Mouse (Mus musculus) stomach, embryonic 15.5 days (tissue): ENCODE results near the gene Trabd. TPM values are rescaled to one million over a fixed set of nuclear protein-coding genes. Genes with fewer than 3 reads are reported as not detected.

Experiments used
- ATAC-seq: fragments of 200-750 bp; cut with Nextera tagmentation; 2 replicates; pipeline ENCODE4 v1.8.0; 2017; ENCODE audit warnings: low read depth, moderate number of reproducible peaks, moderate TSS enrichment; ENCODE audit not compliant: insufficient read depth, low FRiP score
- H3K27ac ChIP-seq: fragments of 300-500 bp; sonication (generic); 2 replicates; pipeline ENCODE4 v1.5.1; 2015; ENCODE audit warnings: mild to moderate bottlenecking, inconsistent platforms
- H3K27me3 ChIP-seq: fragments of 300-500 bp; sonication (generic); replicated peaks from 2 replicates; pipeline ENCODE4 v1.6.1; 2015; ENCODE audit warnings: inconsistent platforms
- H3K36me3 ChIP-seq: fragments of 300-500 bp; sonication (generic); 2 replicates; pipeline ENCODE4 v1.6.1; 2015; ENCODE audit warnings: inconsistent platforms
- H3K4me1 ChIP-seq: fragments of 300-500 bp; sonication (generic); 2 replicates; pipeline ENCODE4 v1.6.1; 2015; ENCODE audit warnings: inconsistent platforms
- H3K4me2 ChIP-seq: fragments of 300-500 bp; sonication (generic); 2 replicates; pipeline ENCODE4 v1.6.1; 2015; ENCODE audit warnings: mild to moderate bottlenecking, inconsistent platforms
- H3K4me3 ChIP-seq: fragments of 300-500 bp; sonication (generic); replicated peaks from 2 replicates; pipeline ENCODE4 v1.5.1; 2015; ENCODE audit warnings: inconsistent platforms
- H3K9ac ChIP-seq: fragments of 300-500 bp; sonication (generic); 2 replicates; pipeline ENCODE4 v1.6.1; 2015; ENCODE audit warnings: inconsistent platforms
- H3K9me3 ChIP-seq: fragments of 300-500 bp; sonication (generic); 2 replicates; pipeline ENCODE4 v1.6.1; 2016; ENCODE audit warnings: inconsistent platforms
- WGBS: fragments of 180-500 bp; shearing (Covaris S2); methylation state at CpG from one replicate; pipeline ENCODE4 v1.1.7; 2015; 5-methylcytosine and 5-hydroxymethylcytosine counted together
- polyA plus RNA-seq: library from polyadenylated mRNA; unstranded; fragments of >200 nt; fragmentation: Nextera tagmentation; extraction: Ambion mirVana; gene quantifications from 2 replicates; pipeline ENCODE4 v1.2.1, GENCODE M21; 2015

The Trabd gene
- 57.1 and 60.0 TPM in 2 replicates for polyA plus RNA-seq

GRCm38 (mm10) chr15:89074613-89075477, at the start of gene Trabd:
Trabd (plus strand) TSS chr15:89075124.
- Histone ChIP-seq H3K9ac (peak within 1 kb of the TSS; percentile 91), H3K27ac (peak within 1 kb of the TSS; percentile 86), H3K4me1 (peaks cover 31% of the 10 kb centered on the region), H3K36me3 (no peaks in the 10 kb centered on the region), H3K4me2 (peak within 1 kb of the TSS; percentile 84), H3K27me3 (no peaks in the 10 kb centered on the region), H3K9me3 (no peaks in the 10 kb centered on the region), H3K4me3 (peak within 1 kb of the TSS; percentile 81)
- no peak; the same call in 1 of the 2 replicates for ATAC-seq
- WGBS = 25% methylated on average over 11 of the region's 11 CpGs

- Histone ChIP-seq H3K27me3 (no peaks in the 10 kb centered on the region), H3K36me3 (no peaks in the 10 kb centered on the region), H3K9me3 (no peaks in the 10 kb centered on the region), H3K27ac (no peak overlapping the region), H3K4me3 (no peak overlapping the region), H3K4me1 (no peaks in the 10 kb centered on the region), H3K9ac (no peak overlapping the region), H3K4me2 (no peak overlapping the region)
- ATAC-seq = no peak
- WGBS = 68% methylated on average over 5 of the region's 5 CpGs
Measured at GRCm38 (mm10) chr15:89044381-89044780, 30.5 kb upstream of the Trabd start.

DNA sequence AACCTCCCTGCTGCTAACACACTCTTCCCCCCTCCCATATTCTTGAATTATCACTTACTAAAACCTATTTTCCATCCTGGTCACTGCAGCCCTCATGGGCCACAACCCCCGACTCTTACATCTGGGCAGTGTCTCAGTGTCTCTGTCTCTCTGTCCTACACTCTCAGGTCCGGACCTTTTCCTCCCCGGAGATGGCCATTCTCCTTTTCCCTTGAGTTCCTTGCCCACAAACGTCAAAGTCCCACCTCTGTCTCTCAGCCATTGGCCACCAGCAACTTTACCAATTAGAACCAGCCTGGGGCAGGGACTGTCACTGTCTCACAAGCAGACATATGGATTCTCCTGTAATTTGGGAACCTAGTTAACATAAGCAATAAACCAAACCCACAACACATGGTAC, 28.6 kb upstream of the Trabd start:
- H3K27me3 ChIP-seq = no peaks in the 10 kb centered on the region
- no peaks in the 10 kb centered on the region for H3K9me3 ChIP-seq
- no peak overlapping the region for H3K4me3 ChIP-seq
- H3K4me1 ChIP-seq = no peaks in the 10 kb centered on the region
- H3K36me3 ChIP-seq = no peaks in the 10 kb centered on the region
- ATAC-seq = no peak
- no peak overlapping the region for H3K9ac ChIP-seq
- H3K27ac ChIP-seq = no peak overlapping the region
- 72% methylated on average over 4 of the region's 4 CpGs for WGBS
- H3K4me2 ChIP-seq = no peak overlapping the region

- Histone ChIP-seq H3K36me3 (no peaks in the 10 kb centered on the region), H3K27me3 (peaks cover 18% of the 10 kb centered on the region), H3K4me3 (no peak overlapping the region), H3K9ac (peak overlapping the region; percentile 2; the same call in 1 of the 2 replicates), H3K4me1 (no peaks in the 10 kb centered on the region), H3K9me3 (no peaks in the 10 kb centered on the region), H3K27ac (no peak overlapping the region), H3K4me2 (no peak overlapping the region)
- WGBS = 89% methylated on average over 7 of the region's 7 CpGs
- no peak for ATAC-seq
Measured at GRCm38 (mm10) chr15:89054666-89055065, 20.3 kb upstream of the Trabd start.

GRCm38 (mm10) chr15:89058736-89059135, 16.2 kb upstream of the Trabd start:
- WGBS = 26% methylated on average over 6 of the region's 6 CpGs
- Histone ChIP-seq H3K4me3 (peak overlapping the region; percentile 54), H3K27ac (no peak overlapping the region), H3K4me1 (peaks cover 3% of the 10 kb centered on the region; the same call in 1 of the 2 replicates), H3K9me3 (no peaks in the 10 kb centered on the region), H3K9ac (no peak overlapping the region), H3K36me3 (no peaks in the 10 kb centered on the region), H3K4me2 (no peak overlapping the region), H3K27me3 (peaks cover 35% of the 10 kb centered on the region)
- ATAC-seq = no peak

DNA sequence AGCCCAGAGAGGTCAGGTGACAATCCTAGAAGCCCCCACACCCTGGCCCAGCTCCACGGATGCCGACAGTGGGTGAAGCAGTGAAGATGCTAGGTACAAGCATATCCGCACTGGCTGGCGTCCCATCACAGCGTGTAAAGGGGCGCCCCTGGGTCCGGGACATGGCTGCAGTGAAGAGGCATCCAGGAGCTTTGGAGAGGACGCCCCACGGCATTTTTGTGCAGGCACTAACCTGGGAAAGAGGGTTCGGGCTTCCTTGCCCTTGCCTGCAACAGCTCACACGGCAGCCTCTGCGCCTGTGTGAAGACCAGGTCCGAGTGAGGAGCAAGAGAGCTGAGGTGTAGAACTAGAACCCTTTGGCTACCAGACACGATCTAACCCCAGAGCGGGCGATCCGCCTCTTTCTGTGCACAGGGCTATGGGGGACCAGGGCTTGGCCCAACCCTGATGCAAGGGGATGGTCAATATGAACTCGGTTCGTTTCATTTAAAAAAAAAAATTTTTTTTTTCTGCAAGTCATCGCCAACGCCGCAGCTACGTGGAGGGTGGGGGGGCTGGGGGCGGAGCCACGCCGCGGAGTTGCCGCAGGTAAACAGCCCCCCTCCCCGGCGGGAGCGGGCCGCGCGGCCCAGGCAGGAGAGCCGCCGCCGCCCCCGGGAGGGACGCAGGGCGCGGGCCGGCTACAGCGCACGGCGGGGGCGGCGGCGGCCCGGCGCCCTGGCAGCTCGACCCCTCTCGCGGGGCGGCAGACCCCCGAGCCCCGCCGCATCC, 15.6 kb upstream of the Trabd start, which contains the start of gene Panx2:
TSS of gene Panx2 (plus strand) at position 574 of the 771 bp plus-strand sequence.
- no peak within 1 kb of the TSS for H3K27ac ChIP-seq
- H3K4me2 ChIP-seq = peak within 1 kb of the TSS; percentile 98
- H3K4me1 ChIP-seq = peaks cover 3% of the 10 kb centered on the region; the same call in 1 of the 2 replicates
- ATAC-seq = peak; percentile 28; the same call in 1 of the 2 replicates
- H3K9me3 ChIP-seq = no peaks in the 10 kb centered on the region
- H3K27me3 ChIP-seq = peaks cover 35% of the 10 kb centered on the region
- peak within 1 kb of the TSS; percentile 54 for H3K4me3 ChIP-seq
- peak within 1 kb of the TSS; percentile 16; the same call in 1 of the 2 replicates for H3K9ac ChIP-seq
- no peaks in the 10 kb centered on the region for H3K36me3 ChIP-seq
- WGBS = 2% methylated on average over 37 of the region's 57 CpGs

DNA sequence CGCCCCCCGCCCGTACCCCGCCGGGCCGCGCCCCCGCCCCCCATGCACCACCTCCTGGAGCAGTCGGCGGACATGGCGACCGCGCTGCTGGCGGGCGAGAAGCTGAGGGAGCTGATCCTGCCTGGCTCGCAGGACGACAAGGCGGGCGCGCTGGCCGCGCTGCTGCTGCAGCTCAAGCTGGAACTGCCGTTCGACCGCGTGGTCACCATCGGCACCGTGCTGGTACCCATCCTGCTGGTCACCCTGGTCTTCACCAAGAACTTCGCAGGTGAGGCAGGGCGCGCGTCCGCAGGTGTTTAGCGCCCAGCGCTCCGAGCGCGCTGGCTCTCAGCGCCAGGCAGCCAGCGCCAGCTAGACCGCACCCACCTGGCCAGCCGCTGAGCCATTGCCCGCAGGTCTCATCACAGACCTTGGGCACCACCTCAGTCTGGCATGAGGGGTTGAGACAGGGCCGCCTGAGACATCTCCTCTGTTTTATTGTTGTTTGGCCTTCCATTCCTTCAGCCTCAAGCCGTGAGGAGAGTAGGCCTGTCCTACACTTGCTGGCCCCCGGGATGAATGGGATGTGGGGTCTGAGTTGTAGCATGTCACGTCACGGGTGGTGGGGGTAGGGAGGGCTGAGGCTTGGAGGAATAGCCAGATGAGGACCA, 14.8 kb upstream of the Trabd start:
- no peak overlapping the region for H3K27ac ChIP-seq
- H3K36me3 ChIP-seq = no peaks in the 10 kb centered on the region
- peak overlapping the region; percentile 98 for H3K4me2 ChIP-seq
- peaks cover 35% of the 10 kb centered on the region for H3K27me3 ChIP-seq
- peak overlapping the region; percentile 54 for H3K4me3 ChIP-seq
- WGBS = 3% methylated on average over 43 of the region's 48 CpGs
- peaks cover 3% of the 10 kb centered on the region; the same call in 1 of the 2 replicates for H3K4me1 ChIP-seq
- peak; percentile 28; the same call in 1 of the 2 replicates for ATAC-seq
- no peaks in the 10 kb centered on the region for H3K9me3 ChIP-seq
- H3K9ac ChIP-seq = 0 out of 2 replicates have a peak overlapping the region, but pooled peaks have one; percentile 16

GRCm38 (mm10) chr15:89060811-89061460, 14.0 kb upstream of the Trabd start:
- Histone ChIP-seq H3K4me3 (no peak overlapping the region; the same call in 1 of the 2 replicates), H3K4me2 (no peak overlapping the region), H3K27ac (no peak overlapping the region), H3K36me3 (no peaks in the 10 kb centered on the region), H3K9me3 (no peaks in the 10 kb centered on the region), H3K27me3 (peaks cover 38% of the 10 kb centered on the region), H3K4me1 (peaks cover 3% of the 10 kb centered on the region; the same call in 1 of the 2 replicates), H3K9ac (no peak overlapping the region)
- ATAC-seq = no peak
- WGBS = 83% methylated on average over 12 of the region's 12 CpGs

DNA sequence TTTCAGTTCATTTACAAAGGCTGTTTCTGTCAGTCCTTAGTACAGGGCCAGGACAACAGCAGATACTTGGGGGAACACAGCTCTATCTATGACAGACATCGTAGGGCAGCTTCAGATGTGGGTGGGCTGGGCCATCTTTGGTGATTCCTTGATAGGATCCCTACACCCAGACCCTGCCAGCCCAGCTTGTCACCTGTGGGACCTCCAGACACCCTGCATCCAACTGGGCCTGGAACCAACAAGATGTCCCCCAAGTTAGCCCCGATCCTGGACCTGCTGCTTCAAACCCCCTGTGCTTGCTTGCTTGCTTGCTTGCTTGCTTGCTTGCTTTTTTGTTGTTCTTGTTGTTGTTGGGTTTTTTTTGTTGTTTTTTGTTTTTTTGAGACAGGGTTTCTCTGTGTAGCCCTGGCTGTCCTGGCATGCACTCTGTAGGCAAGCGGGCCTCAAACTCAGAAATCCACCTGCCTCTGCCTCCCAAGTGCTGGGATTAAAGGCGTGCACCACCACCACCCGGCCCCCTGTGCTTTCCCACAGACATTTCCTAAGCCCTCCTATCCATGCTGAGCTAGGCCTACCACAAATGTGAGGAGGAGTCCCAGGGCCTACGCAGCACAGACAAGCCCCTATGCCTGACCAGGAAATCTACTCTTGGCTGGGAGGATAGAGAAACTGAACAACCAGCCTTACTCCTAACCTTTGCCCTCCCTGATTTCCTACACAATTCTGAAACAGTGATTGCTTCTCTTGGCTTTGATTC, 13.0 kb upstream of the Trabd start:
- Histone ChIP-seq H3K9ac (no peak overlapping the region), H3K9me3 (no peaks in the 10 kb centered on the region), H3K27ac (no peak overlapping the region), H3K4me3 (no peak overlapping the region), H3K4me1 (peaks cover 3% of the 10 kb centered on the region; the same call in 1 of the 2 replicates), H3K36me3 (no peaks in the 10 kb centered on the region), H3K4me2 (no peak overlapping the region), H3K27me3 (peaks cover 47% of the 10 kb centered on the region)
- 84% methylated on average over 6 of the region's 6 CpGs for WGBS
- no peak for ATAC-seq

GRCm38 (mm10) chr15:89062518-89062910, 12.4 kb upstream of the Trabd start:
- Histone ChIP-seq H3K4me3 (no peak overlapping the region), H3K9me3 (no peaks in the 10 kb centered on the region), H3K4me1 (peaks cover 3% of the 10 kb centered on the region; the same call in 1 of the 2 replicates), H3K27ac (no peak overlapping the region), H3K36me3 (no peaks in the 10 kb centered on the region), H3K4me2 (no peak overlapping the region), H3K27me3 (peaks cover 53% of the 10 kb centered on the region), H3K9ac (no peak overlapping the region)
- WGBS = 85% methylated on average over 5 of the region's 5 CpGs
- ATAC-seq = no peak
